Mouse (Mus musculus): Measurements from ENCODE around the gene Snx29.

GRCm38 (mm10) chr16:11648169-11648688 is 325.5 kb downstream of the Snx29 start:
- TF ChIP-seq CTCF (IDR thresholded peaks at IDR 0.05; ENCODE audit: control insufficient read depth, insufficient read depth, low read length) (no peak), POLR2A (IDR thresholded peaks at IDR 0.05; ENCODE audit: borderline replicate concordance, control insufficient read depth, low read depth, low read length) (no peak)
